Mouse (Mus musculus): ENCODE data around the gene Atxn7l3. TPM values are rescaled to one million over a fixed set of nuclear protein-coding genes. Genes with fewer than 3 reads are reported as not detected.

The Atxn7l3 gene
- total RNA-seq, 2 experiments from 2014 or later, result 166 to 174 TPM

- DNase-seq (ENCODE audit: extremely low spot score in 1 of 2, low spot score in 1 of 2), result no peak
Observed at GRCm38 (mm10) chr11:102268520-102269244, 27.7 kb downstream of the Atxn7l3 start, which contains the start of gene Asb16. Asb16 (plus strand) TSS chr11:102268743.

- peak; percentile 42 to 63 for DNase-seq (ENCODE audit: extremely low spot score in 1 of 2, low spot score in 1 of 2)
Observed at GRCm38 (mm10) chr11:102267480-102267879, 29.0 kb downstream of the Atxn7l3 start.

DNA sequence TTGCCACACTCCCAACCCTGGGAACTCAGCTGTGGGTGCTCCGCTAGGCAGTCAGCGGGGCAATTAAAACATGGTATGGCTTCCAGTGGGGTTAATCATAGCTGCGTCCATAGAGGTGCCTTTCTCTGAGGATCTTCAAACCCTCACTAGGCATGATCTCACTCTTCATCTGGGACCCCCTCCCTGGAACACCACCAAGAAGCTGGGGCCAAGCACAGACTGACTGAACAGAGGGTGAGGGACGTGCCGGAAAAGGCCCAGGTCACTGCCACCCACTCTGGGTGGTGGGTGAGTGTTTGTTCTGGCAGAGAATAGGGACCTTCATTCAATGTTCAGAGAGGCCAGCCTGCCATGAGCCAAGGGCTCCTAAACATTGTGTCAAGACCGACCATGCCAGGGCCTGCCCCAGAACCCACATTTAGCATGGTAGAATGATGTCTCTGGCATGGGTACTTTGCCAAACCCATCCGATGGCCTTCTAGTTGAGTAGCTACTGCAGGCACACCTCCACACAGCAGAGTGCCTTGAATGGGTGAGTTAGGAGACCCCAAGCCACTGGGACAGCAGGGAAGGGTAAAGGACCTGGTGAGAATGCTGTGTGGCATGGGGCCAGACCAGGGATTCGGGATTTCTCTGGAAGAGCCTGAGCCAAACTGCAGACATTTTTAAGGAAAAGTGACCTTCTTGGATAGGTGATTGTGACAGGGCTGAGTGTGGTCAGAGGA is 29.6 kb downstream of the Atxn7l3 start:
- DNase-seq (ENCODE audit: extremely low spot score in 1 of 2, low spot score in 1 of 2), result no peak

DNA sequence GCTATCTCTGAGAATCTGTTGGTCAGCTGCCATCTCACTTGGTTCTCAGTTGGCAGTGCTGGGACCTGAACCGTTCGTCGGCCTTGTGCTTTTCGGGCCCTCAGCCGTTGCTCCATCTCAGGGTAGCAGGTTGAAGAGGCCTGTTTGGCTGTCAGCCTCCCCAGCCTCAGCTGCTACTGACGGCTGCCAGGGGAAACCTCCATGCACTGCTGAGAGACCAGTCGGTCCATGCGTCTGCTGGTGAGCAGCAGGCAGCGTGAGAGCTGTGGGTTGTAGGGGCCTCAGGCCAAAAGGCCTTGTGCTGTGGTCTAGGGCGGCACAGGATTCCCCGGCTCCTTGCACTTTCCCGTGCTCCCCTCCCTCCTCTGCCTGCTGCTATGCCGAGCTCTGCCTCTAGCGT is 30.6 kb downstream of the Atxn7l3 start:
- DNase-seq (ENCODE audit: extremely low spot score in 1 of 2, low spot score in 1 of 2), result no peak

DNA sequence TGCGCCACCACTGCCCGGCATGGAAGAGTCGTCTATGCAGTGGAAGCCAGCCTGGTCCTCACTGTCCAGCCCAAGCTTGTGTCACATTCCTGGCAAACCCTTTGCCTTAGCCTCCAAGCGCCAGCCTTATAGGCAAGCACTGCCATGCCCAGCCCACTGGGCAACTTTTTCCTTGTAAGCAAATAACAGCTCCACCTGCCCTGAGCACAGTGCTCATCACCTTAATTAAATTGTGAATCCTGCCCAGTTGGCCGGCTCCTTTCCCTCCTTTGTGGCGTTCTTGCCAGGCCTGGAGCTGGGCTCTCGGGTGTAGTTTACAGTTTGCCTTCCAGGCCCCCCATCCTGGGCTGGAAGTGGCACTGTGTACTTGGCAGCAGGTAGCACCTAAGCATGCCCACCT is 33.2 kb downstream of the Atxn7l3 start:
- DNase-seq (ENCODE audit: extremely low spot score in 1 of 2, low spot score in 1 of 2), result no peak

- DNase-seq (ENCODE audit: extremely low spot score in 1 of 2, low spot score in 1 of 2), result no peak
Observed at GRCm38 (mm10) chr11:102258521-102258920, 37.9 kb downstream of the Atxn7l3 start.

DNA sequence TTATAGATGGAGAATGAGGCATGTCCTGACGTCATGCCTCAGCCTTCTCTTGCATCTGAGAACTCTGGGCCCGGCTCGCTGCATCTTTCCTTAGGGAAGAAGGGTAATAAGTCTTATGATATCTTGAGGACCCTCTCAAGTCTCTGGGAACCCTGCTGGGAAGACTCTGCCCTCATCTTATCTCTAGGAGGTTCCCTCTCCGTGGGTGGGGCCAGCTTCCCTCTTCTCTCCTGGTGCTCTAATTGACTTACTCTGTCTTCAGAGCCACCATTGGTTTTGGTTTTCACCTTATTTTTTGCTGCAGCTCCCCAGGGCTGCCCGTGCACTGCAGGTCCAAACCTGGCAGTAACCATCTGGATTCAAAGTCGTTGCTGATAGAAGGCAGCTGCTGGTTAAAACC is 38.3 kb downstream of the Atxn7l3 start:
- no peak for DNase-seq (ENCODE audit: extremely low spot score in 1 of 2, low spot score in 1 of 2)

DNA sequence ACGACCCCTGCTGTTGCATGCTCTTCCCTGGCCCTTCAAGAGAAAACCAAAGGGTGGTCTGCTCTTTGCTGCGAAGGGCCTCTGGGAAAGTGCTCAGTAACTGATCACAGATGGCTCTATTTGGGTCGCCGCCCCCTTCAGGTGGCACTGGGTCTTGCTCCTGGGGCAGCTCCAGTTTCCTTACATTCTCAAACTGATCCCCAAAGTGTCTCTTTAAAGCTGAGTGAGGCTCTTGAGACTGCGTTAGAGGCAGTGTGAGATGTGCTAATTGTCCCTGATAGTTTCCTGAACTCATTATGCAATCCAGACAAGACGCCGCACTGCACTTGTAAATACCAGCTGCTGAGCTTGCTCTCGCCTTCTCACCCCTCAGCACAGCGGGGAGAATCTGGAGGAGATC is 38.9 kb downstream of the Atxn7l3 start:
- no peak for DNase-seq (ENCODE audit: extremely low spot score in 1 of 2, low spot score in 1 of 2)

GRCm38 (mm10) chr11:102249351-102250090 is 46.9 kb downstream of the Atxn7l3 start:
- DNase-seq (ENCODE audit: extremely low spot score in 1 of 2, low spot score in 1 of 2), result no peak

DNA sequence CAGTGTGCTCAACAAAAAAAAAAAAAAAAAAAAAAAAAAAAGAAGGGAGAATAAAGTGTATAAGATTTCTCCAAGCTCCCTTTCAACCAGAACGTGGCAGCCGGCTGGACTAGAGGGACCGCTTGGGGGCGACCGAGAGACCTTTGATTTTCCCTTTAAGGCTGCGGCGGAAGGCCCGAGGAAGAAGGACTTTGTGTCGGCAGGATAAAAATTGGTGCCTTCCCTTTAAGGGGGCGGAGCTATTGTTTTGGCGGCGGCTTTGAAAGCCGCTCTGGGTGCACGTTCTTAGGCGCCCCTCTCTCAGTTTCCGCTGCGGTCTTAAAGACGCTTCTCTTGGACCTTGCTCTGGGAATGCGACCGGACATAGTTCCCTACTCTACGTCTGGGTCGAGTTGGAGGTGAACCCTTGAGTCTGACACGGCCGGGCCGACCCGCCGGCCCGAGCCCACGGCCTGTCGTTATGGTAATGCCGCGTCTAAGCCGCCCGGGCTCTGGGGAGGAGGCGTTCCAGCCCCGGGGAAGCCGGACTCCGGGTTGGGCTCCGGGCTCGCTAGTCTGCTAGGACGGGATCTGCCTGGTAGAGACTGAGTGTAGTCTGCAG is 47.7 kb downstream of the Atxn7l3 start, which contains the start of gene BC030867:
TSS of gene BC030867 (plus strand) at position 253 of the 601 bp plus-strand sequence.
- peak; percentile 90 to 99 for DNase-seq (ENCODE audit: extremely low spot score in 1 of 2, low spot score in 1 of 2)

DNA sequence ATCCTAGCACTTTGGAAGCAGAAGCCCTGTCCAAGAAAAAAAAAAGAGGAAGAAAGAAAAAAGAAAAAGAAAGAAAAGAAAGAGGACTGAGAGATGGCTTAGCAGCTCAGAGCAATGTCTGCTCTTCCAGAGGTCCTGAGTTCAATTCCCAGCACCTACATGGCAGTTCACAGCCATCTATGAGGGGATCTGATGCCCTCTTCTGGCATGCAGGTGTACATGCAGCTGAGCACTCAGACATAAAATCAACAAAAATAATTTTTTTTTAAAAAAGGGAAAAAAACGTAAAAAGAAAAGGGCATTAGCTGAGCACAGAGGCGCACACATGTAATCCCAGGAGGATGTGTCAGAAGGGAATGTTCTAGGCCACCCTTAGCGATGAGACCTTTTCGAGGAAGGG is 49.6 kb downstream of the Atxn7l3 start:
- no peak for DNase-seq (ENCODE audit: extremely low spot score in 1 of 2, low spot score in 1 of 2)

DNA sequence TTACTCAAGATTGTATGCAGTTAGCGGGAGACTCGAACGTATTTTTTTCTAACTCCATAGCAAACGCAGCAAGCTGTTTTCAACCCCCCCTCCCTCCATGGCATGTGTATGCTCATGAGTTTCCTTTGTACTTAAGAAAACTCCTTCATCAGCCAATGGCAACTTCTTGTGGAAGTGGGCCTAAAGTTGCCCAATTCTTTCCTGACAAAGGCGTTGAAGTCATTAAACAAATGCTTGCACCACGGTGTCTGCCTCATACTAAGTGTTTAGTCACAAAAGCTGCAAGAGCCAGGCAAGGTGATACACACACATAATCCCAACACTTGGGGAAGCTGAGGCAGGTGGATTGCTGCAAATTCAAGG is 50.2 kb downstream of the Atxn7l3 start:
- no peak for DNase-seq (ENCODE audit: extremely low spot score in 1 of 2, low spot score in 1 of 2)

DNA sequence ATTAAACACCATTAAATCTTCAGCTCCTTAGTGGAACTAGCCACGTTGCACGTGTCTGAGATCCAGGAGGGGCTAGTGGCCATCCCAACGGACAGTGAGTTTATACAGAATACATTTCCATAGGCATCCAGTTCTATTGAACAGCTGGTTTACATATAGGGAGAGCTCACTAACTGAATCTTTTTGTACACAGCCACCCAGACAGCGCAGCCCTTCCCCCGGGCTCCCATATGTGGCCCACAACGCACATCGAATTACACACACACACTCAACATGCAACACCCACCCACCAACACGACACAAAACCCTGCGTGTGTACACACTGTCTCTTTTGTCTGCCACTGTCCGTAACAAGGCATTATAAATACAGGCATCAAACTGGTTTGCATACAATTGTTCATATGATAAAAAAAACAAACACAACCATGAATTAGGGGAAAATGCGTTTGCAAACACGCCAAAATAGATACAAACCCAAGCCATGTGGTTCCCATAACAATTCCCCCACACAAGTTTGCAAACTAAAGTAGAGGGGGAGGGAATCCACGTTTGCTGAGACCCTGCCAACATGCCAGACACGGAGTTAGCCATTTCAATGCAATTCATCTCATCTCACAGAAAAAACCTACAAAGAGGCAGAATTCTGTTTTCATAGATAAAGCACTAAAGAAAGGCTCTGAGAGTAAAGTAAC is 50.7 kb downstream of the Atxn7l3 start:
- no peak for DNase-seq (ENCODE audit: extremely low spot score in 1 of 2, low spot score in 1 of 2)

DNA sequence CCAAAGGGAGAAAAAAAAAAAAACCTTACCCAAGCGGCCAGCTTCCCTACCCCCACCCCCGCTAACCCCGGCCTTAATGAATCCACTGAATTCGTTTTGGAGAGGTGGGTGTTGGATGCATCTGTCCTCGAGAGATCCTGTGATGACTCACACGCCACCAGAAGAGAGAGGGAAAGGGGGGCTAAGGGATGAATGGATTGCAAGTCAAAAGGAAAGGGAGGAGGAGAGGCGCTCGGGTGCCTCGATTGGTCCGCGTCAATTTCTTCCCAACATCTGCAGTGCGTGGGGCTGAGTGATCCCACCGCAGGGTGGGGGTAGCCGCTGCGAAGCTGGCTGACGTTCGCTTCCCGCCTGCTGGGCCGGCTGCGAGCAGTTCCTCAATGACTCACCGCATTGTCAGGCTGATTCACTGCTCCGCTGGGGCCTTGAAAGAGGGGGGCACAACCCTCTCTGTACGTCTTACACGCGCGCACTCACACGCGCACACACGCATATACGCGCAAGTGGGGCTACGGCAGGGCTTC is 51.4 kb downstream of the Atxn7l3 start:
- DNase-seq (ENCODE audit: extremely low spot score in 1 of 2, low spot score in 1 of 2), result peak; percentile 44 to 60

- DNase-seq (ENCODE audit: extremely low spot score in 1 of 2, low spot score in 1 of 2), result no peak
Observed at GRCm38 (mm10) chr11:102241874-102242273, 54.6 kb downstream of the Atxn7l3 start.

DNA sequence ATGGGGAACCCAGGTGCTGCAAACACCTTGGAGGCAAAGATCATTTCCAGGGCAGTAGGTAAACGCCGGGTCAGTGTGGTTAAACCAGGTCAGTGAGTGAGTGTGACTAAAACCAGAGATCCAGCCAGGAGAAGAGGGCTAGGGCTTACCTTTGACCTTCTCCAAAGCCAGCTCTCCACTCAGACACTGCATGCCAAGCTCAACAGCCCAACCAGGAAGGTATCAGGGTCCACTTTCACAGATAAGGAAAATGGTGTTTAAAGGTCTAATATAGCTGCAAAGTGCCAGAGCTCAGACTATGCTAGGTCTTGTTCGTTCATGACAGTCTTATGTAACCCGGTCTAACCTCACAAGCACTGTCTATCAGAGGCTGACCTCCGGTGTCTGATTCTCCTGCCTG is 55.2 kb downstream of the Atxn7l3 start:
- DNase-seq (ENCODE audit: extremely low spot score in 1 of 2, low spot score in 1 of 2), result no peak

GRCm38 (mm10) chr11:102240636-102241035 is 55.8 kb downstream of the Atxn7l3 start:
- no peak for DNase-seq (ENCODE audit: extremely low spot score in 1 of 2, low spot score in 1 of 2)

All from layer of hippocampus, postnatal 25 days (tissue).